Mouse (Mus musculus): Measurements from ENCODE around the gene Nars2. TPM values are rescaled to one million over a fixed set of nuclear protein-coding genes. Genes with fewer than 3 reads are reported as not detected.
"Not testable (repeated sequence)": the region's sequence is repeated elsewhere in the genome, so short reads cannot be mapped to it uniquely, and the experiment has no call there.

Gene Nars2
- 10 to 100 TPM; 17.6 to 19.7 TPM for total RNA-seq (2021)

- intact Hi-C loops (cut with DNase I): no loop called here
Observed at GRCm38 (mm10) chr7:96951281-96952051, at the start of gene Nars2. Nars2 (plus strand) TSS chr7:96951505.

GRCm38 (mm10) chr7:96902183-96902582 is 49.1 kb upstream of the Nars2 start:
- intact Hi-C loops (cut with DNase I): no loop called here

More at GRCm38 (mm10) chr7:96951281-96952051, at the start of gene Nars2:
- DNase-seq: peak; percentile 93

GRCm38 (mm10) chr7:96903088-96903985 is 48.0 kb upstream of the Nars2 start:
- intact Hi-C loops (cut with DNase I): no loop called here
- no peak for DNase-seq

More at GRCm38 (mm10) chr7:96902183-96902582, 49.1 kb upstream of the Nars2 start:
- no peak for DNase-seq

GRCm38 (mm10) chr7:96904442-96904841 is 46.9 kb upstream of the Nars2 start:
- intact Hi-C loops (cut with DNase I): no loop called here
- DNase-seq: no peak

GRCm38 (mm10) chr7:96904936-96905335 is 46.4 kb upstream of the Nars2 start:
- intact Hi-C loops (cut with DNase I): no loop called here

GRCm38 (mm10) chr7:96905422-96905821 is 45.9 kb upstream of the Nars2 start:
- intact Hi-C loops (cut with DNase I): no loop called here
- no peak for DNase-seq

More at GRCm38 (mm10) chr7:96904936-96905335, 46.4 kb upstream of the Nars2 start:
- DNase-seq: no peak

- intact Hi-C loops (cut with DNase I): no loop called here
- DNase-seq: peak; percentile 27
Observed at GRCm38 (mm10) chr7:96906216-96906615, 45.1 kb upstream of the Nars2 start.

GRCm38 (mm10) chr7:96907971-96908680 is 43.2 kb upstream of the Nars2 start:
- intact Hi-C loops (cut with DNase I): no loop called here
- no peak for DNase-seq

- intact Hi-C loops (cut with DNase I): loop anchor here (5.0 kb wide), 1 partner anchor 133 kb away; no protein-coding TSS in a partner anchor
- DNase-seq: peak; percentile 63
Observed at GRCm38 (mm10) chr7:96909856-96910255, 41.4 kb upstream of the Nars2 start.

GRCm38 (mm10) chr7:96910310-96910960 is 40.9 kb upstream of the Nars2 start:
- no peak for DNase-seq
- intact Hi-C loops (cut with DNase I): loop anchor here (5.0 kb wide), 1 partner anchor 133 kb away; no protein-coding TSS in a partner anchor

- intact Hi-C loops (cut with DNase I): loop anchor here (2.0 to 5.0 kb wide), 2 partner anchors 137 to 703 kb away; no protein-coding TSS in a partner anchor
- DNase-seq: peak; percentile 87
Observed at GRCm38 (mm10) chr7:96914031-96914430, 37.3 kb upstream of the Nars2 start.

GRCm38 (mm10) chr7:96915452-96916105 is 35.7 kb upstream of the Nars2 start:
- intact Hi-C loops (cut with DNase I): loop anchor here (2.0 kb wide), 2 partner anchors 397 to 705 kb away; no protein-coding TSS in a partner anchor
- peak; percentile 58 for DNase-seq

- no peak for DNase-seq
- intact Hi-C loops (cut with DNase I): no loop called here
Observed at GRCm38 (mm10) chr7:96920447-96921095, 30.7 kb upstream of the Nars2 start.

GRCm38 (mm10) chr7:96922927-96923326 is 28.4 kb upstream of the Nars2 start:
- DNase-seq: no peak
- intact Hi-C loops (cut with DNase I): no loop called here

- intact Hi-C loops (cut with DNase I): no loop called here
- no peak for DNase-seq
Observed at GRCm38 (mm10) chr7:96943715-96944377, 7.5 kb upstream of the Nars2 start.

- DNase-seq; intact Hi-C loops (cut with DNase I): not testable (repeated sequence)
Observed at GRCm38 (mm10) chr7:96946501-96946900, 4.8 kb upstream of the Nars2 start.

GRCm38 (mm10) chr7:96952094-96952493 is 789 bp downstream of the Nars2 start:
- no peak for DNase-seq
- intact Hi-C loops (cut with DNase I): no loop called here

GRCm38 (mm10) chr7:96959168-96959567 is 7.9 kb downstream of the Nars2 start:
- DNase-seq: no peak
- intact Hi-C loops (cut with DNase I): no loop called here
